Mouse (Mus musculus) lung, embryonic 16.5 days (tissue): ENCODE measurements at regions not wholly inside any gene's neighbourhood (a gene's known extent, or its start where the extent isn't known, plus 50 kb on each side); places are given as distances from the start of the nearest gene placed in this dataset.

Experiments used
- ATAC-seq: fragments of 200-750 bp; cut with Nextera tagmentation; 2 replicates; pipeline ENCODE4 v1.8.0; 2017; ENCODE audit warnings: low read depth, mild to moderate bottlenecking, moderate library complexity
- H3K27ac ChIP-seq: fragments of 300-500 bp; sonication (generic); 2 replicates; pipeline ENCODE4 v1.5.1; 2014; ENCODE audit warnings: mild to moderate bottlenecking, control low read depth, low read length
- H3K27me3 ChIP-seq: fragments of 300-500 bp; sonication (generic); 2 replicates; pipeline ENCODE4 v1.6.1; 2014; ENCODE audit warnings: low read depth, low read length, mixed read lengths; ENCODE audit not compliant: control insufficient read depth, insufficient read depth
- H3K36me3 ChIP-seq: fragments of 300-500 bp; sonication (generic); 2 replicates; pipeline ENCODE4 v1.6.1; 2014; ENCODE audit warnings: low read length; ENCODE audit not compliant: control insufficient read depth, insufficient read depth
- H3K4me1 ChIP-seq: fragments of 300-500 bp; sonication (generic); replicated peaks from 2 replicates; pipeline ENCODE4 v1.6.1; 2014; ENCODE audit warnings: low read length, mixed read lengths; ENCODE audit not compliant: control insufficient read depth, insufficient read depth
- H3K4me2 ChIP-seq: fragments of 300-500 bp; sonication (generic); 2 replicates; pipeline ENCODE4 v1.6.1; 2014; ENCODE audit warnings: low read depth, low read length, control low read depth
- H3K4me3 ChIP-seq: fragments of 300-500 bp; sonication (generic); 2 replicates; pipeline ENCODE4 v1.5.1; 2014; ENCODE audit warnings: mild to moderate bottlenecking, low read length, control low read depth
- H3K9ac ChIP-seq: fragments of 300-500 bp; sonication (generic); 2 replicates; pipeline ENCODE4 v1.6.1; 2014; ENCODE audit warnings: low read length, control low read depth
- H3K9me3 ChIP-seq: fragments of 300-500 bp; sonication (generic); 2 replicates; pipeline ENCODE4 v1.6.1; 2016; ENCODE audit warnings: low read length; ENCODE audit not compliant: control insufficient read depth
- WGBS: fragments of 180-500 bp; shearing (Covaris S2); extraction: QIAGEN DNeasy Blood & Tissue Kit; methylation state at CpG from one replicate; pipeline ENCODE4 v1.1.7; 2014; 5-methylcytosine and 5-hydroxymethylcytosine counted together

- 71% methylated on average over 6 of the region's 6 CpGs for WGBS
- H3K9ac ChIP-seq: no peak overlapping the region
- no peaks in the 10 kb centered on the region for H3K9me3 ChIP-seq
- H3K27me3 ChIP-seq: no peaks in the 10 kb centered on the region
- no peak overlapping the region for H3K4me2 ChIP-seq
- no peak for ATAC-seq
- H3K27ac ChIP-seq: no peak overlapping the region
- H3K36me3 ChIP-seq: no peaks in the 10 kb centered on the region
- H3K4me3 ChIP-seq: no peak overlapping the region
- H3K4me1 ChIP-seq: no peaks in the 10 kb centered on the region
Measured at GRCm38 (mm10) chr10:105704472-105705235, 130.4 kb upstream of the Tmtc2 start.

- ATAC-seq: no peak
- Histone ChIP-seq H3K27ac (no peak overlapping the region), H3K4me2 (no peak overlapping the region), H3K36me3 (no peaks in the 10 kb centered on the region), H3K4me3 (no peak overlapping the region), H3K9ac (no peak overlapping the region), H3K4me1 (no peaks in the 10 kb centered on the region), H3K27me3 (no peaks in the 10 kb centered on the region), H3K9me3 (no peaks in the 10 kb centered on the region)
- WGBS: 54% methylated on average over 4 of the region's 4 CpGs
Measured at GRCm38 (mm10) chr10:105693131-105693530, 118.9 kb upstream of the Tmtc2 start.

GRCm38 (mm10) chr10:105689388-105689787 is 115.1 kb upstream of the Tmtc2 start:
- Histone ChIP-seq H3K9ac (no peak overlapping the region), H3K9me3 (no peaks in the 10 kb centered on the region), H3K27ac (no peak overlapping the region), H3K4me2 (no peak overlapping the region), H3K27me3 (no peaks in the 10 kb centered on the region), H3K36me3 (no peaks in the 10 kb centered on the region), H3K4me3 (no peak overlapping the region), H3K4me1 (no peaks in the 10 kb centered on the region)
- 79% methylated on average over 9 of the region's 9 CpGs for WGBS
- no peak for ATAC-seq

GRCm38 (mm10) chr10:105688879-105689278 is 114.6 kb upstream of the Tmtc2 start:
- no peak overlapping the region for H3K4me3 ChIP-seq
- H3K4me2 ChIP-seq: no peak overlapping the region
- WGBS: 74% methylated on average over 9 of the region's 9 CpGs
- H3K9me3 ChIP-seq: no peaks in the 10 kb centered on the region
- H3K4me1 ChIP-seq: no peaks in the 10 kb centered on the region
- no peak overlapping the region for H3K27ac ChIP-seq
- ATAC-seq: no peak
- no peaks in the 10 kb centered on the region for H3K27me3 ChIP-seq
- H3K9ac ChIP-seq: no peak overlapping the region
- no peaks in the 10 kb centered on the region for H3K36me3 ChIP-seq

- Histone ChIP-seq H3K27me3 (no peaks in the 10 kb centered on the region), H3K27ac (no peak overlapping the region), H3K9me3 (no peaks in the 10 kb centered on the region), H3K4me3 (no peak overlapping the region), H3K9ac (no peak overlapping the region), H3K36me3 (no peaks in the 10 kb centered on the region), H3K4me1 (no peaks in the 10 kb centered on the region), H3K4me2 (no peak overlapping the region)
- no peak for ATAC-seq
- 58% methylated on average over 5 of the region's 5 CpGs for WGBS
Measured at GRCm38 (mm10) chr10:105686876-105687275, 112.6 kb upstream of the Tmtc2 start.

GRCm38 (mm10) chr10:105679598-105679997 is 105.3 kb upstream of the Tmtc2 start:
- H3K9me3 ChIP-seq: no peaks in the 10 kb centered on the region
- peak; percentile 88 for ATAC-seq
- no peaks in the 10 kb centered on the region for H3K4me1 ChIP-seq
- WGBS: 52% methylated on average over 6 of the region's 6 CpGs
- H3K4me3 ChIP-seq: no peak overlapping the region
- H3K27ac ChIP-seq: no peak overlapping the region
- H3K9ac ChIP-seq: no peak overlapping the region
- no peaks in the 10 kb centered on the region for H3K36me3 ChIP-seq
- no peak overlapping the region for H3K4me2 ChIP-seq
- H3K27me3 ChIP-seq: no peaks in the 10 kb centered on the region

GRCm38 (mm10) chr10:105666959-105667358 is 92.7 kb upstream of the Tmtc2 start:
- no peaks in the 10 kb centered on the region for H3K36me3 ChIP-seq
- H3K9me3 ChIP-seq: no peaks in the 10 kb centered on the region
- no peak overlapping the region for H3K4me3 ChIP-seq
- H3K27ac ChIP-seq: no peak overlapping the region
- no peaks in the 10 kb centered on the region for H3K4me1 ChIP-seq
- 71% methylated on average over 2 of the region's 2 CpGs for WGBS
- ATAC-seq: no peak
- H3K9ac ChIP-seq: no peak overlapping the region
- no peaks in the 10 kb centered on the region for H3K27me3 ChIP-seq
- no peak overlapping the region for H3K4me2 ChIP-seq

GRCm38 (mm10) chr10:105660761-105661160 is 86.5 kb upstream of the Tmtc2 start:
- H3K9me3 ChIP-seq: no peaks in the 10 kb centered on the region
- ATAC-seq: no peak
- no peak overlapping the region for H3K4me3 ChIP-seq
- WGBS: 84% methylated on average over 7 of the region's 7 CpGs
- H3K36me3 ChIP-seq: no peaks in the 10 kb centered on the region
- no peak overlapping the region for H3K9ac ChIP-seq
- H3K4me2 ChIP-seq: no peak overlapping the region
- H3K27me3 ChIP-seq: no peaks in the 10 kb centered on the region
- H3K4me1 ChIP-seq: no peaks in the 10 kb centered on the region
- no peak overlapping the region for H3K27ac ChIP-seq

GRCm38 (mm10) chr10:105656788-105657187 is 82.5 kb upstream of the Tmtc2 start:
- H3K4me1 ChIP-seq: no peaks in the 10 kb centered on the region
- H3K4me2 ChIP-seq: no peak overlapping the region
- H3K36me3 ChIP-seq: no peaks in the 10 kb centered on the region
- ATAC-seq: no peak
- no peak overlapping the region for H3K4me3 ChIP-seq
- H3K9ac ChIP-seq: no peak overlapping the region
- H3K27me3 ChIP-seq: no peaks in the 10 kb centered on the region
- no peaks in the 10 kb centered on the region for H3K9me3 ChIP-seq
- 55% methylated on average over 2 of the region's 2 CpGs for WGBS
- H3K27ac ChIP-seq: no peak overlapping the region

- Histone ChIP-seq H3K9me3 (no peaks in the 10 kb centered on the region), H3K27ac (no peak overlapping the region), H3K9ac (no peak overlapping the region), H3K4me1 (no peaks in the 10 kb centered on the region), H3K4me2 (no peak overlapping the region), H3K27me3 (no peaks in the 10 kb centered on the region), H3K4me3 (no peak overlapping the region), H3K36me3 (no peaks in the 10 kb centered on the region)
- ATAC-seq: no peak
- WGBS: 85% methylated on average over 2 of the region's 2 CpGs
Measured at GRCm38 (mm10) chr10:105652475-105652874, 78.2 kb upstream of the Tmtc2 start.
